Mouse (Mus musculus) v-Abl transformed pro-B cells (cell line): ENCODE results near the gene Dnah3.

Experiments used
- in situ Hi-C, 2 experiments: fragments of 400-800 bp; cut with MboI; formaldehyde crosslinking; loops; one replicate each; pipeline ENCODE4 v1.15.1; 2025; ENCODE audit not compliant: unreplicated experiment in 2 of 2

Dnah3 gene

GRCm38 (mm10) chr7:119892198-119892597 lies 202.9 kb downstream of the Dnah3 start:
- in situ Hi-C loops: no loop called here

DNA sequence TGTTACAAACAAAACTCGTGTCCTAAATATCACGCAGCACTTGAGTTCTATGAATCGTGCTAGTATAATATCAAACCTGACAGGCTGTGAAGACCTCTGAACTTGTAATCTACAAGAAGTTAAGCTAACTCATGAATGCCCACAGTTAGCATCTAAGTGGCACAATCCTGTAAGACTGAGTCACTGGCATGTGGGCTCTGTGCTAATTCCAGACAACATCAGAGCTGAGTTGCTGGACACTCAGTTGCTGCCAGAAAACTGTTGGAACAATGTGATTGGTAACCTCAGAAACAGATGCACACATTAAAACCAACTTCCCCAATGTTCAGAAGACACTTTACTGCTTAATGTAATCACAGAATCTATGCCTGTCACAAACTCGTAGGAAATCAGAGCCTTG lies 207.2 kb downstream of the Dnah3 start:
- in situ Hi-C loops: no loop called here

DNA sequence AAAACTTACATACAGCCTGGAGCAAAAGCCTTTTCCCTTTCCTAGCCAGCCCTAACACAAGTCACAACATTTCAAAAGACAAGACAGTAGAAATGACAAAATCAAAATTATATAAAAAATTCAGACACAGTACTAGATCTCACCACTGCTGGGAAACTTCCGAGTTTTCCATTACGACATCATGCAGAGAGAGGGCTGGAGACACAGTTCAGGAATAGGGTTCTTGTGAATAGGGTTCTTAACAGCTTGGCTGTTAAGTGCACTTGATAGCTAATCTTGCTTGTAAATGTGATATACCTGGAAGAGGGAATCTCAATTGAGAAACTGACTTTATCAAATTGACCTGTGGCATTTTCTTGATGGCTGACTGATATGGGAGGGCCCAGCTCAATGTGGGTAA lies 213.9 kb downstream of the Dnah3 start:
- in situ Hi-C loops: no loop called here

- in situ Hi-C loops: no loop called here
Observed at GRCm38 (mm10) chr7:119880345-119880744, 214.7 kb downstream of the Dnah3 start.

GRCm38 (mm10) chr7:119879171-119879570 lies 215.9 kb downstream of the Dnah3 start:
- in situ Hi-C loops: no loop called here

GRCm38 (mm10) chr7:119875776-119876440 lies 219.2 kb downstream of the Dnah3 start:
- in situ Hi-C loops: no loop called here

DNA sequence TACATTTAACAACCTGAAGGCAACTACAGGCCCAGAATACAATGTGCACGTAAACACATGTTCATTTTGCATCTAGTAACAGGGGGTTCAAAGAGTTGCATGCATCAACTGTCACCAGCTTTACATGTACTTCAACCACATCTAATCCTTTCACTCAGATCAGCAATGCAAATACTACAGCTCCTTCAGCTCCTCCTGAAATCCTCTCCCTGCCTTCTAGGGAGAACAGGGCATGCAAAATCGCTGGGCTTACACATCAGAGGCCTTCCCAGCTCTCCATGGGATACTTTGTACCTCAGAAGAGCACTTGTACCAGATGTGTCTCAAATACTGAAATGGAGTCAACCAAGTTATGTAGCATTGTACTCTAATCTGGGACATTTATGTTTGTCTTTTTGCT lies 222.0 kb downstream of the Dnah3 start:
- in situ Hi-C loops: no loop called here
